Mouse (Mus musculus) liver, embryonic 13.5 days (tissue): ENCODE measurements at regions not wholly inside any gene's neighbourhood (a gene's known extent, or its start where the extent isn't known, plus 50 kb on each side); places are given as distances from the start of the nearest gene placed in this dataset.
A peak's percentile ranks its signal among the peaks of the same experiment; 100 is the strongest.

Source experiments
- ATAC-seq: fragments of 200-750 bp; cut with Nextera tagmentation; 2 replicates; pipeline ENCODE4 v1.8.0; 2017; ENCODE audit warnings: low read depth, mild to moderate bottlenecking, moderate number of reproducible peaks, moderate library complexity
- DNase-seq: peaks from one replicate; pipeline ENCODE4 v3.0.0; 2022
- H3K27ac ChIP-seq: fragments of 300-500 bp; sonication (generic); 2 replicates; pipeline ENCODE4 v1.5.1; 2015; ENCODE audit warnings: moderate library complexity, mild to moderate bottlenecking, inconsistent platforms
- H3K27me3 ChIP-seq: fragments of 300-500 bp; sonication (generic); 2 replicates; pipeline ENCODE4 v1.6.1; 2015; ENCODE audit warnings: mild to moderate bottlenecking, inconsistent platforms
- H3K36me3 ChIP-seq: fragments of 300-500 bp; sonication (generic); 2 replicates; pipeline ENCODE4 v1.6.1; 2015; ENCODE audit warnings: mild to moderate bottlenecking, inconsistent platforms
- H3K4me1 ChIP-seq: fragments of 300-500 bp; sonication (generic); replicated peaks from 2 replicates; pipeline ENCODE4 v1.6.1; 2015; ENCODE audit warnings: inconsistent platforms
- H3K4me2 ChIP-seq: fragments of 300-500 bp; sonication (generic); 2 replicates; pipeline ENCODE4 v1.6.1; 2015; ENCODE audit warnings: inconsistent platforms, mild to moderate bottlenecking, moderate library complexity
- H3K4me3 ChIP-seq: fragments of 300-500 bp; sonication (generic); replicated peaks from 2 replicates; pipeline ENCODE4 v1.5.1; 2015; ENCODE audit warnings: mild to moderate bottlenecking, inconsistent platforms
- H3K9ac ChIP-seq: fragments of 300-500 bp; sonication (generic); 2 replicates; pipeline ENCODE4 v1.6.1; 2015; ENCODE audit warnings: mild to moderate bottlenecking, inconsistent platforms
- H3K9me3 ChIP-seq: fragments of 300-500 bp; sonication (generic); replicated peaks from 2 replicates; pipeline ENCODE4 v1.6.1; 2016; ENCODE audit warnings: inconsistent platforms
- WGBS: fragments of 180-500 bp; shearing (Covaris S2); methylation state at CpG from one replicate; pipeline ENCODE4 v1.1.7; 2015; ENCODE audit not compliant: insufficient replicate concordance; 5-methylcytosine and 5-hydroxymethylcytosine counted together

GRCm38 (mm10) chr15:62212283-62212910 is 1289.6 kb upstream of the A1bg start:
- no peak overlapping the region for H3K4me3 ChIP-seq
- DNase-seq (no peak), ATAC-seq (no peak)
- peak overlapping the region; percentile 13; the same call in 1 of the 2 replicates for H3K27ac ChIP-seq
- WGBS, result 86% methylated on average over 5 of the region's 5 CpGs
- H3K4me1 ChIP-seq, result peaks cover 76% of the 10 kb centered on the region
- no peak overlapping the region for H3K9ac ChIP-seq
- no peak overlapping the region for H3K4me2 ChIP-seq
- 0 out of 2 replicates have a peak, but pooled peaks cover 5% of the 10 kb centered on the region for H3K36me3 ChIP-seq
- H3K9me3 ChIP-seq, result no peaks in the 10 kb centered on the region
- H3K27me3 ChIP-seq, result no peaks in the 10 kb centered on the region

- DNase-seq (no peak), ATAC-seq (peak; percentile 52; the same call in 1 of the 2 replicates)
- Histone ChIP-seq H3K36me3 (0 out of 2 replicates have a peak, but pooled peaks cover 5% of the 10 kb centered on the region), H3K27me3 (no peaks in the 10 kb centered on the region), H3K4me2 (no peak overlapping the region), H3K4me1 (peaks cover 62% of the 10 kb centered on the region), H3K4me3 (no peak overlapping the region), H3K9ac (0 out of 2 replicates have a peak overlapping the region, but pooled peaks have one; percentile 15), H3K9me3 (no peaks in the 10 kb centered on the region), H3K27ac (peak overlapping the region; percentile 35; the same call in 1 of the 2 replicates)
- 41% methylated on average over 5 of the region's 5 CpGs for WGBS
These were observed 1287.2 kb upstream of the A1bg start for GRCm38 (mm10) chr15:62209881-62210481.

GRCm38 (mm10) chr15:62209296-62209695 is 1286.5 kb upstream of the A1bg start:
- 81% methylated on average over 3 of the region's 3 CpGs for WGBS
- H3K9me3 ChIP-seq, result no peaks in the 10 kb centered on the region
- H3K4me2 ChIP-seq, result no peak overlapping the region
- no peaks in the 10 kb centered on the region for H3K27me3 ChIP-seq
- H3K4me1 ChIP-seq, result peaks cover 59% of the 10 kb centered on the region
- H3K36me3 ChIP-seq, result 0 out of 2 replicates have a peak, but pooled peaks cover 5% of the 10 kb centered on the region
- H3K27ac ChIP-seq, result peak overlapping the region; percentile 31; the same call in 1 of the 2 replicates
- 0 out of 2 replicates have a peak overlapping the region, but pooled peaks have one; percentile 15 for H3K9ac ChIP-seq
- DNase-seq (no peak), ATAC-seq (no peak)
- no peak overlapping the region for H3K4me3 ChIP-seq

- Histone ChIP-seq H3K9ac (no peak overlapping the region), H3K9me3 (no peaks in the 10 kb centered on the region), H3K27ac (0 out of 2 replicates have a peak overlapping the region, but pooled peaks have one; percentile 6), H3K36me3 (peaks cover 11% of the 10 kb centered on the region), H3K27me3 (no peaks in the 10 kb centered on the region), H3K4me1 (peaks cover 48% of the 10 kb centered on the region), H3K4me3 (no peak overlapping the region), H3K4me2 (no peak overlapping the region)
- ATAC-seq (no peak), DNase-seq (no peak)
- 75% methylated on average over 4 of the region's 4 CpGs for WGBS
These were observed 1283.7 kb upstream of the A1bg start for GRCm38 (mm10) chr15:62206502-62206902.

GRCm38 (mm10) chr15:62203951-62204905 is 1281.4 kb upstream of the A1bg start:
- no peak overlapping the region for H3K9ac ChIP-seq
- no peak overlapping the region for H3K4me2 ChIP-seq
- no peaks in the 10 kb centered on the region for H3K9me3 ChIP-seq
- H3K27me3 ChIP-seq, result no peaks in the 10 kb centered on the region
- no peak overlapping the region for H3K4me3 ChIP-seq
- peaks cover 6% of the 10 kb centered on the region for H3K36me3 ChIP-seq
- peaks cover 38% of the 10 kb centered on the region for H3K4me1 ChIP-seq
- 74% methylated on average over 18 of the region's 18 CpGs for WGBS
- DNase-seq, result no peak
- ATAC-seq, result no peak
- no peak overlapping the region for H3K27ac ChIP-seq

- Histone ChIP-seq H3K27me3 (no peaks in the 10 kb centered on the region), H3K27ac (peak overlapping the region; percentile 35), H3K4me3 (no peak overlapping the region), H3K36me3 (peaks cover 6% of the 10 kb centered on the region), H3K4me1 (peaks cover 32% of the 10 kb centered on the region), H3K9me3 (no peaks in the 10 kb centered on the region), H3K4me2 (no peak overlapping the region), H3K9ac (no peak overlapping the region)
- DNase-seq, result no peak
- WGBS, result 77% methylated on average over 10 of the region's 10 CpGs
- ATAC-seq, result no peak
These were observed 1280.1 kb upstream of the A1bg start for GRCm38 (mm10) chr15:62202781-62203375.

- H3K9ac ChIP-seq, result no peak overlapping the region
- DNase-seq (no peak), ATAC-seq (no peak)
- no peak overlapping the region for H3K4me2 ChIP-seq
- H3K27me3 ChIP-seq, result no peaks in the 10 kb centered on the region
- 88% methylated on average over 6 of the region's 6 CpGs for WGBS
- H3K4me3 ChIP-seq, result no peak overlapping the region
- no peak overlapping the region for H3K27ac ChIP-seq
- H3K4me1 ChIP-seq, result peaks cover 28% of the 10 kb centered on the region
- H3K36me3 ChIP-seq, result peaks cover 6% of the 10 kb centered on the region
- no peaks in the 10 kb centered on the region for H3K9me3 ChIP-seq
These were observed 1275.9 kb upstream of the A1bg start for GRCm38 (mm10) chr15:62198721-62199120.

- Histone ChIP-seq H3K4me3 (no peak overlapping the region), H3K27ac (no peak overlapping the region), H3K36me3 (peaks cover 6% of the 10 kb centered on the region), H3K9me3 (no peaks in the 10 kb centered on the region), H3K4me2 (no peak overlapping the region), H3K9ac (no peak overlapping the region), H3K27me3 (no peaks in the 10 kb centered on the region), H3K4me1 (peaks cover 26% of the 10 kb centered on the region)
- DNase-seq (no peak), ATAC-seq (no peak)
- WGBS, result 82% methylated on average over 4 of the region's 4 CpGs
These were observed 1275.4 kb upstream of the A1bg start for GRCm38 (mm10) chr15:62198194-62198593.

- no peaks in the 10 kb centered on the region for H3K36me3 ChIP-seq
- no peak overlapping the region for H3K9ac ChIP-seq
- ATAC-seq (no peak), DNase-seq (no peak)
- H3K27ac ChIP-seq, result no peak overlapping the region
- H3K9me3 ChIP-seq, result no peaks in the 10 kb centered on the region
- no peak overlapping the region for H3K4me3 ChIP-seq
- H3K4me2 ChIP-seq, result no peak overlapping the region
- WGBS, result 73% methylated on average over 5 of the region's 5 CpGs
- H3K27me3 ChIP-seq, result no peaks in the 10 kb centered on the region
- peaks cover 34% of the 10 kb centered on the region for H3K4me1 ChIP-seq
These were observed 1272.6 kb upstream of the A1bg start for GRCm38 (mm10) chr15:62195440-62195839.

GRCm38 (mm10) chr15:62192706-62193105 is 1269.9 kb upstream of the A1bg start:
- Histone ChIP-seq H3K27ac (no peak overlapping the region), H3K4me3 (no peak overlapping the region), H3K9ac (no peak overlapping the region), H3K36me3 (no peaks in the 10 kb centered on the region), H3K9me3 (no peaks in the 10 kb centered on the region), H3K4me2 (no peak overlapping the region), H3K4me1 (peaks cover 53% of the 10 kb centered on the region), H3K27me3 (no peaks in the 10 kb centered on the region)
- WGBS, result 86% methylated on average over 1 of the region's 1 CpGs
- ATAC-seq (no peak), DNase-seq (no peak)

GRCm38 (mm10) chr15:62191641-62192040 is 1268.8 kb upstream of the A1bg start:
- no peaks in the 10 kb centered on the region for H3K27me3 ChIP-seq
- no peak overlapping the region for H3K4me2 ChIP-seq
- 90% methylated on average over 1 of the region's 1 CpGs for WGBS
- no peaks in the 10 kb centered on the region for H3K9me3 ChIP-seq
- no peaks in the 10 kb centered on the region for H3K36me3 ChIP-seq
- peak overlapping the region; percentile 92 for H3K27ac ChIP-seq
- DNase-seq (no peak), ATAC-seq (no peak)
- H3K4me3 ChIP-seq, result no peak overlapping the region
- no peak overlapping the region for H3K9ac ChIP-seq
- H3K4me1 ChIP-seq, result peaks cover 57% of the 10 kb centered on the region
